Mouse (Mus musculus) kidney, adult 2 months (tissue): ENCODE measurements around the gene Mrtfb.

Experiments
- CTCF ChIP-seq: fragments of 200-500 bp; conservative IDR thresholded peaks from 2 replicates; pipeline ENCODE4 v1.5.1; 2011; ENCODE audit warnings: low read depth, mild to moderate bottlenecking, control low read depth, low read length, moderate library complexity, mixed read lengths; ENCODE audit not compliant: insufficient read depth, insufficient read length
- POLR2A ChIP-seq: fragments of 200-500 bp; IDR thresholded peaks from one replicate; pipeline ENCODE4 v1.6.1; 2011; ENCODE audit warnings: low read depth, low read length, control low read depth

GRCm38 (mm10) chr16:13298991-13299390 is 42.7 kb downstream of the Mrtfb start:
- TF ChIP-seq CTCF (no peak), POLR2A (no peak)
